Mouse (Mus musculus) heart, embryonic 13.5 days (tissue): ENCODE results near the gene Il34. TPM values are rescaled to one million over a fixed set of nuclear protein-coding genes. Genes with fewer than 3 reads are reported as not detected.

Experiments
- ATAC-seq: fragments of 200-750 bp; cut with Nextera tagmentation; 2 replicates; pipeline ENCODE4 v1.8.0; 2017; ENCODE audit warnings: moderate TSS enrichment; ENCODE audit not compliant: insufficient number of reproducible peaks, low FRiP score, low TSS enrichment; ENCODE audit errors: extremely low read depth
- H3K27ac ChIP-seq: fragments of 300-500 bp; sonication (generic); replicated peaks from 2 replicates; pipeline ENCODE4 v1.5.1; 2015; ENCODE audit warnings: moderate library complexity, mild to moderate bottlenecking, inconsistent platforms
- H3K27me3 ChIP-seq: fragments of 300-500 bp; sonication (generic); replicated peaks from 2 replicates; pipeline ENCODE4 v1.6.1; 2015; ENCODE audit warnings: mild to moderate bottlenecking, inconsistent platforms
- H3K36me3 ChIP-seq: fragments of 300-500 bp; sonication (generic); 2 replicates; pipeline ENCODE4 v1.6.1; 2015; ENCODE audit warnings: mild to moderate bottlenecking, inconsistent platforms
- H3K4me1 ChIP-seq: fragments of 300-500 bp; sonication (generic); 2 replicates; pipeline ENCODE4 v1.6.1; 2015; ENCODE audit warnings: inconsistent platforms
- H3K4me2 ChIP-seq: fragments of 300-500 bp; sonication (generic); 2 replicates; pipeline ENCODE4 v1.6.1; 2015; ENCODE audit warnings: inconsistent platforms, mild to moderate bottlenecking, moderate library complexity
- H3K4me3 ChIP-seq: fragments of 300-500 bp; sonication (generic); 2 replicates; pipeline ENCODE4 v1.5.1; 2015; ENCODE audit warnings: moderate library complexity, mild to moderate bottlenecking, inconsistent platforms
- H3K9ac ChIP-seq: fragments of 300-500 bp; sonication (generic); 2 replicates; pipeline ENCODE4 v1.6.1; 2015; ENCODE audit warnings: inconsistent platforms, mild to moderate bottlenecking, moderate library complexity
- H3K9me3 ChIP-seq: fragments of 300-500 bp; sonication (generic); 2 replicates; pipeline ENCODE4 v1.6.1; 2016; ENCODE audit warnings: inconsistent platforms
- WGBS: fragments of 180-500 bp; shearing (Covaris S2); methylation state at CpG from one replicate; pipeline ENCODE4 v1.1.7; 2015; ENCODE audit warnings: mixed read lengths; 5-methylcytosine and 5-hydroxymethylcytosine counted together
- polyA plus RNA-seq: library from polyadenylated mRNA; unstranded; fragments of >200 nt; fragmentation: Nextera tagmentation; extraction: Ambion mirVana; gene quantifications from 2 replicates; pipeline ENCODE4 v1.2.1, GENCODE M21; 2015

Il34 gene
- polyA plus RNA-seq = 0.17 and 0.27 TPM in 2 replicates

DNA sequence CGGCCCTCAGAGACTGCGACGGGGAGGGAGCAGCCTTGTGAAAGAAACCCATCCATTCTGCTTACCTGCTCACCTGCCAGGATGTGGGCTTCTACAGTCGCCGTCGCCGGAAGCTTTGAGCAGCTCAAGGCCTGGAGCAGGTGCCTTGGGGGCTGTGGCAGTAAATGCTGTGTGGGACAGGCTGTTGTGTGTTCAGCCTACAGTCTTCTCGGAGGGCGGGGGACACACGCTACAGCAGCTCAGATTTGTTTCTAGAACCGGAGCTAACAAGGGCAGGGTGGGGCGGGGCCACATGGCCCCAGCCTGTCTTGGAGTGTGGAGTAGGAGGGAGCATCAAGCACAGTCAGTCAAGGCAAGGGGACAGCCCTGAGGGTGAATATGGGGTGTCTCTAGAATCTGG, at the start of gene Il34:
Gene Il34 (minus strand): TSS at position 256 of the 400 bp plus-strand sequence.
- peak within 1 kb of the TSS; percentile 32 for H3K4me2 ChIP-seq
- ATAC-seq = no peak
- H3K4me1 ChIP-seq = peaks cover 31% of the 10 kb centered on the region
- H3K27ac ChIP-seq = no peak within 1 kb of the TSS
- no peak within 1 kb of the TSS for H3K9ac ChIP-seq
- H3K27me3 ChIP-seq = no peaks in the 10 kb centered on the region
- peaks cover 18% of the 10 kb centered on the region for H3K36me3 ChIP-seq
- no peaks in the 10 kb centered on the region for H3K9me3 ChIP-seq
- WGBS = 28% methylated on average over 12 of the region's 12 CpGs
- H3K4me3 ChIP-seq = no peak within 1 kb of the TSS

DNA sequence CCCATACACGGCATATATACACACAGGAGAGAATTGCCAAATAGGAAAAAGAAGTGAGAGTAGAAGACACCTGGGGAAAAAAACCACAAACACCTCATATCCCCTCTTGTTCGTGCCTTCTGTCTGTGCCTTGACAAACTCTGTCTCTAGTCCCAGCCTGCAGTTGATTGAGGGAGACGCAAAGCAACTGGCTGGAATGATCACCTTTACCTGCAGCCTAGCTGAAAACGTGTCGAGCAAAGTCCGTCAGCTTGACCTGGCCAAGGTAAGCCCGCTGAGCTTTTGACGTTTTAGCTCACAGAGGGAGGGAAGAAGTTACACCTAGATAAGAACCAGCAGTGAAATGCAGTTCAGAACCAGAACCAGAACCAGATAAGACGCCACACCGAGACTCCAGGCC, 45.5 kb upstream of the Il34 start:
- peaks cover 16% of the 10 kb centered on the region for H3K4me1 ChIP-seq
- H3K27me3 ChIP-seq = no peaks in the 10 kb centered on the region
- no peak overlapping the region for H3K4me2 ChIP-seq
- no peak overlapping the region for H3K27ac ChIP-seq
- H3K9ac ChIP-seq = no peak overlapping the region
- H3K9me3 ChIP-seq = no peaks in the 10 kb centered on the region
- H3K36me3 ChIP-seq = peaks cover 68% of the 10 kb centered on the region
- no peak overlapping the region for H3K4me3 ChIP-seq
- 90% methylated on average over 10 of the region's 10 CpGs for WGBS
- ATAC-seq = no peak

- peak overlapping the region; percentile 89; the same call in 1 of the 2 replicates for H3K27ac ChIP-seq
- no peak for ATAC-seq
- H3K9me3 ChIP-seq = no peaks in the 10 kb centered on the region
- H3K4me1 ChIP-seq = peaks cover 35% of the 10 kb centered on the region
- H3K36me3 ChIP-seq = peaks cover 56% of the 10 kb centered on the region
- no peaks in the 10 kb centered on the region for H3K27me3 ChIP-seq
- H3K4me2 ChIP-seq = peak overlapping the region; percentile 80
- peak overlapping the region; percentile 86 for H3K9ac ChIP-seq
- 36% methylated on average over 14 of the region's 14 CpGs for WGBS
- peak overlapping the region; percentile 72 for H3K4me3 ChIP-seq
Observed at GRCm38 (mm10) chr8:110847645-110848495, 42.1 kb upstream of the Il34 start.

DNA sequence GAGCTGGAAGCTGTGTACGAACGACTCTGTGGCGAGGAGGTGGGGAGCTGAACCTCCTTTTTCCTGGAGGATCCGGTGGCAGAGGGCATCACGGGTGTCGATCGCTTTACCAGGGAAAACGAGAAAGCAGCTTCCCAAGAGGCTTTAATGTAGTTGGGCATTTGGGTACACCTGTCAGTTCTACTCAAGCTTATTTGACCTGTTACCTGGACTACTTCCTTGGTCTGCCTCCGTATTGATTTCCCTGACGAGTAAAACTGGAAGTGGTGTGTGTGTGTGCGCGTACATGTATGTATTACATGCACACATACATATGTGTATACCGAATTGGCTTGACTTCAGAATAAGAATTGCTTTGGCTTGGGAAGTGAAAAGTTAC, 41.4 kb upstream of the Il34 start:
- ATAC-seq = peak; percentile 42; the same call in 1 of the 2 replicates
- H3K4me3 ChIP-seq = peak overlapping the region; percentile 72
- peaks cover 56% of the 10 kb centered on the region for H3K36me3 ChIP-seq

GRCm38 (mm10) chr8:110846405-110847170, 40.9 kb upstream of the Il34 start, which contains the start of the genes Cog4 and Sf3b3:
Gene Cog4 (plus strand): TSS chr8:110846600.
Gene Sf3b3 (minus strand): TSS chr8:110846787.
- ATAC-seq = peak; percentile 84
- H3K27ac ChIP-seq = peak within 1 kb of the TSS; percentile 89
- under 1% methylated on average over 53 of the region's 53 CpGs for WGBS
- H3K9me3 ChIP-seq = no peaks in the 10 kb centered on the region
- peak within 1 kb of the TSS; percentile 72 for H3K4me3 ChIP-seq
- peak within 1 kb of the TSS; percentile 98 for H3K9ac ChIP-seq
- peaks cover 55% of the 10 kb centered on the region for H3K36me3 ChIP-seq
- no peaks in the 10 kb centered on the region for H3K27me3 ChIP-seq
- peak within 1 kb of the TSS; percentile 80 for H3K4me2 ChIP-seq
- peaks cover 35% of the 10 kb centered on the region for H3K4me1 ChIP-seq

More for the DNA sequence above, 41.4 kb upstream of the Il34 start:
- H3K27ac ChIP-seq = peak overlapping the region; percentile 89
- no peaks in the 10 kb centered on the region for H3K9me3 ChIP-seq
- H3K4me1 ChIP-seq = peaks cover 35% of the 10 kb centered on the region
- WGBS = 2% methylated on average over 13 of the region's 13 CpGs
- H3K4me2 ChIP-seq = peak overlapping the region; percentile 80
- H3K9ac ChIP-seq = peak overlapping the region; percentile 86
- H3K27me3 ChIP-seq = no peaks in the 10 kb centered on the region

- H3K9ac ChIP-seq = peak overlapping the region; percentile 98
- peak overlapping the region; percentile 72 for H3K4me3 ChIP-seq
- H3K27me3 ChIP-seq = no peaks in the 10 kb centered on the region
- 8% methylated on average over 17 of the region's 17 CpGs for WGBS
- no peaks in the 10 kb centered on the region for H3K9me3 ChIP-seq
- no peak for ATAC-seq
- peaks cover 35% of the 10 kb centered on the region for H3K4me1 ChIP-seq
- peak overlapping the region; percentile 80 for H3K4me2 ChIP-seq
- H3K27ac ChIP-seq = peak overlapping the region; percentile 89
- H3K36me3 ChIP-seq = peaks cover 55% of the 10 kb centered on the region
Observed at GRCm38 (mm10) chr8:110845821-110846404, 40.2 kb upstream of the Il34 start.

- H3K9ac ChIP-seq = peak overlapping the region; percentile 98; the same call in 1 of the 2 replicates
- H3K4me1 ChIP-seq = peaks cover 35% of the 10 kb centered on the region
- peaks cover 55% of the 10 kb centered on the region for H3K36me3 ChIP-seq
Observed at GRCm38 (mm10) chr8:110844941-110845340, 39.2 kb upstream of the Il34 start.

DNA sequence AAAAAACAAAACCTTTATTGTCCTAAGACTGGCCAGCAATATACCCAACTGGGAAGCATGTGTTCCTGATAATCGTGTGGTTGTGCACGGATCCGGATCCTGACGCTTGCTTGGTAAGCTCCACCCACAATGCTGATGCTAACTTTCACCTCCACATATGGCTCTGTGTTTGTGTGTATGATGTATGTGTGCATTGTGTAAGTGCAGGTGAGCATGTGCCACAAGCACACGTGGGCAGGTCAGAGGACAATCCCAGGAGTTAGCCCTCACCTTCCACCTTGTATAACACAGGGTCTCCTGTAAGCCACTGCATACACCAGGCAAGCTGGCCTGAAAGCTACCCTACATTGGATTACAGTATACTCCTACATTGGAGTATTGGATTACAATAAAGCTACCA, 37.5 kb upstream of the Il34 start:
- H3K4me3 ChIP-seq = no peak overlapping the region
- no peaks in the 10 kb centered on the region for H3K9me3 ChIP-seq
- H3K27me3 ChIP-seq = no peaks in the 10 kb centered on the region
- H3K36me3 ChIP-seq = peaks cover 67% of the 10 kb centered on the region
- no peak overlapping the region for H3K4me2 ChIP-seq
- no peak for ATAC-seq
- H3K4me1 ChIP-seq = peaks cover 27% of the 10 kb centered on the region
- no peak overlapping the region for H3K9ac ChIP-seq
- no peak overlapping the region for H3K27ac ChIP-seq
- WGBS = 83% methylated on average over 5 of the region's 5 CpGs

More at GRCm38 (mm10) chr8:110844941-110845340, 39.2 kb upstream of the Il34 start:
- peak overlapping the region; percentile 72 for H3K4me3 ChIP-seq
- no peaks in the 10 kb centered on the region for H3K9me3 ChIP-seq
- H3K4me2 ChIP-seq = peak overlapping the region; percentile 80
- 71% methylated on average over 3 of the region's 3 CpGs for WGBS
- no peak overlapping the region for H3K27ac ChIP-seq
- H3K27me3 ChIP-seq = no peaks in the 10 kb centered on the region
- no peak for ATAC-seq

GRCm38 (mm10) chr8:110842012-110842574, 36.4 kb upstream of the Il34 start:
- no peak overlapping the region for H3K27ac ChIP-seq
- H3K4me2 ChIP-seq = no peak overlapping the region
- peaks cover 78% of the 10 kb centered on the region for H3K36me3 ChIP-seq
- no peaks in the 10 kb centered on the region for H3K9me3 ChIP-seq
- H3K4me3 ChIP-seq = no peak overlapping the region
- WGBS = 92% methylated on average over 3 of the region's 3 CpGs
- no peak overlapping the region for H3K9ac ChIP-seq
- no peaks in the 10 kb centered on the region for H3K27me3 ChIP-seq
- peaks cover 19% of the 10 kb centered on the region for H3K4me1 ChIP-seq
- no peak for ATAC-seq

DNA sequence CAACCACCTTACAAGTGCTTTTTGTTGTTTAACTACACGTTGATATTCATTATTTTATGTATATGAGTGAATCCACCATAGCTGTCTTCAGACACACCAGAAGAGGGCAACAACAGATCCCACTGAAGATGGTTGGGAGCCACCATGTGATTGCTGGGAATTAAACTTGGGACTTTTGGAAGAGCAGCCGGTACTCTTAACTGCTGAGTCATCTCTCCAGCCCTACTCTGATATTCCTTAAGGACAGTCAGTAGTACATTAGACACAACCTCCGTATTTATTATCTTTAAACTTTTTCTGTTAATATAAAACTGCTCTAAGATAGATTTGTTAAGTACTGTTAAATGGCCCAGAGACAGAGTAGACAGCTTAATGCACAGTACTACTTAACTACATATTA, 26.2 kb upstream of the Il34 start:
- no peaks in the 10 kb centered on the region for H3K4me1 ChIP-seq
- WGBS = 79% methylated on average over 3 of the region's 3 CpGs
- H3K9me3 ChIP-seq = no peaks in the 10 kb centered on the region
- no peak overlapping the region for H3K4me2 ChIP-seq
- H3K27me3 ChIP-seq = no peaks in the 10 kb centered on the region
- H3K27ac ChIP-seq = no peak overlapping the region
- ATAC-seq = no peak
- no peak overlapping the region for H3K9ac ChIP-seq
- peaks cover 98% of the 10 kb centered on the region for H3K36me3 ChIP-seq
- H3K4me3 ChIP-seq = no peak overlapping the region

- Histone ChIP-seq H3K9ac (no peak overlapping the region), H3K4me2 (no peak overlapping the region), H3K27me3 (no peaks in the 10 kb centered on the region), H3K36me3 (peaks cover 98% of the 10 kb centered on the region), H3K27ac (no peak overlapping the region), H3K4me1 (no peaks in the 10 kb centered on the region), H3K9me3 (no peaks in the 10 kb centered on the region), H3K4me3 (no peak overlapping the region)
- ATAC-seq = no peak
- WGBS = 83% methylated on average over 3 of the region's 3 CpGs
Observed at GRCm38 (mm10) chr8:110828511-110828910, 22.8 kb upstream of the Il34 start.
